Mouse (Mus musculus): ENCODE measurements around the gene Gpam. TPM values are rescaled to one million over a fixed set of nuclear protein-coding genes. Genes with fewer than 3 reads are reported as not detected.

The Gpam gene
- polyA plus RNA-seq, 1 experiment from 2014 or later, result 28.7 TPM

DNA sequence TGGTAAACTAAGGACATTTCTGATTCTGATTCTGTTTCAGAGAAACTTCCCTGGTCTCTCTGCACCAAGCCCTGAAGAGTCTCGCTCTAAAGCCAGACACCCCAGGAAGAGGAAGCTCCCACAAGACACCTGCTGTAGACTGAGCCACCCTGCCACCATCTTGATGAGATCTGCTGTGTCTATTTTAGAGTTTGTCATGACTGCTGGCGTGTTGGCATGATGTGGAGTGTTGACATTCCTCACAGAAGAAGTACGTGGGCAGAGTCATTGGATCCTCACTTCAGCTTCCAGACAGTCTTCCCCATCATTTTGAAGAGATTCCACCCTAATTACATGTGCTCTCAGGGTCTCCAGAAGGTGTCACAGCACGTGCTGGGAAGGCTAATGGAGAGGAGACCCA lies 73.9 kb downstream of the Gpam start:
- no peak for ATAC-seq (ENCODE audit: low FRiP score, low TSS enrichment)
- H3K27me3 ChIP-seq (ENCODE audit: control insufficient read depth, insufficient read depth, low read length), result no peaks in the 10 kb centered on the region

DNA sequence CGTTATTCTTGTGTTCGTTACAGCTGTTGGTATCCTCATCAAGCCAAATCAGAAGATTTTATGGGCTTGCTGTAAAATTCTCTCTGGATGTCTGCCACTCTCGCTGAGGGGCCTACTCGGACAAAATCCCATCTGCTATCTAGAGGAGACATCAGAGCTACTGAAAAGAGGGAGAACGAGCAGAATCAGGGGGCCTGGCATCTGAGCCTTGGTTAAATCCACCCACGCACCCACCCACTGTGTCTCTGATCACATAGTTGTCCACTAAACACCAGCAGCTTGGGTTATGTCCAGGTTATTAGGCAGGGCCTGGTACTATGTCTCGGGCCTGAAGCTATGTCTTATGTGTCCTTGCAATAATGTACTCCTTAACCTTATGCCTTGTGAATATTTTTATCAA lies 89.6 kb downstream of the Gpam start:
- WGBS, result 85% methylated on average over 7 of the region's 7 CpGs

More for the DNA sequence above, 73.9 kb downstream of the Gpam start:
- Histone ChIP-seq H3K9ac (replicated peaks; ENCODE audit: low read length) (no peak overlapping the region), H3K4me1 (ENCODE audit: control insufficient read depth, insufficient read depth, low read length) (no peaks in the 10 kb centered on the region), H3K36me3 (ENCODE audit: control insufficient read depth, insufficient read depth, low read length) (no peaks in the 10 kb centered on the region), H3K27ac (replicated peaks; ENCODE audit: low read depth, low read length) (no peak overlapping the region), H3K4me2 (ENCODE audit: low read length) (no peak overlapping the region), H3K4me3 (replicated peaks; ENCODE audit: low read depth, low read length) (no peak overlapping the region), H3K9me3 (ENCODE audit: control insufficient read depth, low read length) (no peaks in the 10 kb centered on the region)
- 75% methylated on average over 4 of the region's 4 CpGs for WGBS
- no peak for DNase-seq

DNA sequence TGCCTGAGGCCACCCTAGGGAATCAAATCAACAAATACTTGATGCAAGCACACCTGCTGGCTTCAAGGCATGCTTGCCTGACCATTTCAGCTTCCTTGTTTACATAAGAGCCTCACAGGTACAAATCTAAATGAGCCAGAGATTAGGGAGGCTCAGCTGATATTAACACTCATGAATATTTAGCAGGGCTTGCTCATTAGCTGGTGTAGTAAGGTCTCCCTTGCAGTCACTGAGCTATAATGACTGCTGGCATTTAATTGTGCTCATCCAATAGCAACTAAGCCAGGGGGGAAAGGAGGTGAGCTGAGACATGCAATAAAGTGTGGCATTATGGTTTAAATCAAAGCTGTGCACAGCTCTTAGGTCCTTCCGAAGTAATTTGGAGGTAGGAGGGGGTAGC lies 108.2 kb downstream of the Gpam start:
- WGBS, result 21% methylated on average over 1 of the region's 1 CpGs
- no peak overlapping the region for H3K9ac ChIP-seq (replicated peaks; ENCODE audit: low read length)
- ATAC-seq (ENCODE audit: low FRiP score, low TSS enrichment) (no peak), DNase-seq (peak; percentile 60)
- no peak overlapping the region for H3K4me3 ChIP-seq (replicated peaks; ENCODE audit: low read depth, low read length)
- H3K36me3 ChIP-seq (ENCODE audit: control insufficient read depth, insufficient read depth, low read length), result no peaks in the 10 kb centered on the region
- H3K27me3 ChIP-seq (ENCODE audit: control insufficient read depth, insufficient read depth, low read length), result no peaks in the 10 kb centered on the region
- H3K9me3 ChIP-seq (ENCODE audit: control insufficient read depth, low read length), result no peaks in the 10 kb centered on the region
- no peak overlapping the region for H3K4me2 ChIP-seq (ENCODE audit: low read length)
- H3K27ac ChIP-seq (replicated peaks; ENCODE audit: low read depth, low read length), result peak overlapping the region; percentile 21; the same call in 1 of the 2 replicates
- H3K4me1 ChIP-seq (ENCODE audit: control insufficient read depth, insufficient read depth, low read length), result peaks cover 9% of the 10 kb centered on the region; the same call in 1 of the 2 replicates

More for the DNA sequence above, 89.6 kb downstream of the Gpam start:
- H3K4me1 ChIP-seq (ENCODE audit: control insufficient read depth, insufficient read depth, low read length), result no peaks in the 10 kb centered on the region
- no peak overlapping the region for H3K27ac ChIP-seq (replicated peaks; ENCODE audit: low read depth, low read length)
- H3K4me2 ChIP-seq (ENCODE audit: low read length), result no peak overlapping the region
- H3K9ac ChIP-seq (replicated peaks; ENCODE audit: low read length), result no peak overlapping the region
- H3K9me3 ChIP-seq (ENCODE audit: control insufficient read depth, low read length), result no peaks in the 10 kb centered on the region
- ATAC-seq (ENCODE audit: low FRiP score, low TSS enrichment), result no peak
- no peaks in the 10 kb centered on the region for H3K36me3 ChIP-seq (ENCODE audit: control insufficient read depth, insufficient read depth, low read length)
- no peak for DNase-seq
- H3K4me3 ChIP-seq (replicated peaks; ENCODE audit: low read depth, low read length), result no peak overlapping the region
- H3K27me3 ChIP-seq (ENCODE audit: control insufficient read depth, insufficient read depth, low read length), result no peaks in the 10 kb centered on the region

Other genes with a start within 250 kb of the Gpam start
- 0.65 and 0.68 TPM in 2 replicates for gene Tectb, start 53.5 kb upstream of the Gpam start, polyA plus RNA-seq (2014; fragmentation: Nextera tagmentation; extraction: Ambion mirVana)
- gene Gucy2g, start 114.0 kb upstream of the Gpam start, polyA plus RNA-seq (2014; fragmentation: Nextera tagmentation; extraction: Ambion mirVana), result 0.07 and 0.18 TPM in 2 replicates
- gene Acsl5, start 124.7 kb upstream of the Gpam start, polyA plus RNA-seq (2014; fragmentation: Nextera tagmentation; extraction: Ambion mirVana), result 7.3 and 12.6 TPM in 2 replicates
- 52.7 and 72.4 TPM in 2 replicates for gene Zdhhc6, start 188.8 kb upstream of the Gpam start, polyA plus RNA-seq (2014; fragmentation: Nextera tagmentation; extraction: Ambion mirVana)
- 25.3 and 33.9 TPM in 2 replicates for gene Vti1a, start 189.1 kb upstream of the Gpam start, polyA plus RNA-seq (2014; fragmentation: Nextera tagmentation; extraction: Ambion mirVana)